Mouse (Mus musculus): ENCODE data around the gene Apol9b.

GRCm38 (mm10) chr15:77748414-77748813, 19.6 kb downstream of the Apol9b start:
- no peak for TF ChIP-seq CTCF (IDR thresholded peaks at IDR 0.05; ENCODE audit: borderline replicate concordance, insufficient read depth, low read depth, low read length)
- no peak for TF ChIP-seq POLR2A (IDR thresholded peaks at IDR 0.05; ENCODE audit: borderline replicate concordance, insufficient read depth, low read length)
